Mouse (Mus musculus): ENCODE results near the gene Ifnar2.

DNA sequence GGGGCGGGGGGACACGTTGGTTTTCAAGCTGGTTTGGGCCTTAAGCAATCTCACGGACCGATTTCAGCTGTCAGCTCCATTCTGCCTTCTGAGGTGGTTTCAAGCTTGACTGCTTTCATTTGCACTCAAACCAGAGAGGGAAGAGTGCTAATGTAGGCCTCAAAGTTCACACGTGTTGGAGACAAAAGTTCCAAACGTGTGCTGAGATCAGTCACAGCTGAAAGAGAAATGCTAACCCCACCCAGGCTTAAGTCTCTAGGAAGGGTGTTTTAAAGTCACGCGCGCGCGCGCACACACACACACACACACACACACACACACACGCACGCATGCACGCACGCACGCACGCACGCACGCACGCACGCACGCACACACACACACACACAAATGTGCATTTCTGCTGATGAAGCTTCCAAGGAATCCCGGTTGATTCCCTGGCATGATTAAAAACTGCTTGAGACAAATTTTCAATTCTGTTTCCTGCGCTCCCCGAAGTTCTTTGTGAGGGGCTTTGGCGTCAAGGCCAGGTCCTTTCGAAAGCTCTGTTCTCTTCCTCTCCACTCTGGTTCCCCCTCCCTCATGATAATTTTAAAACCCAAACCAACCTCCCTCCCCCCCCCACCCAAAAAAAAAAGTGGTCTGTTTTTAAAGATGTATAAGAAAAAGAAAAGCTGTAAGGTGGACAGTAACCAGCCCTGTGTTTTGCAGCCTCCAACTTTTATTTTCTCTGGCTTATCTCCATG lies 23.8 kb upstream of the Ifnar2 start:
- TF ChIP-seq POLR2A (IDR thresholded peaks at IDR 0.05; ENCODE audit: insufficient read depth, low read depth, low read length) (no peak), CTCF (IDR thresholded peaks at IDR 0.05) (no peak), EP300 (IDR thresholded peaks at IDR 0.05; ENCODE audit: insufficient read depth, low read depth, low read length) (no peak)

All from heart, adult 2 months (tissue).